Mouse (Mus musculus) heart, adult 9 months (tissue): ENCODE measurements around the gene Arhgap1.

Experiments used
- DNase-seq, 2 experiments: peaks; one replicate each; pipeline ENCODE4 v3.0.0; 2022; ENCODE audit warnings: low spot score in 2 of 2

Gene Arhgap1

GRCm38 (mm10) chr2:91646733-91647132 is 2.9 kb upstream of the Arhgap1 start:
- DNase-seq, result peak in 1 of 2 experiments; percentile 36

- DNase-seq, result no peak
Measured at GRCm38 (mm10) chr2:91649152-91649551, 508 bp upstream of the Arhgap1 start.

GRCm38 (mm10) chr2:91650360-91650995 is 818 bp downstream of the Arhgap1 start:
- DNase-seq, result no peak

- DNase-seq, result no peak
Measured at GRCm38 (mm10) chr2:91651458-91652258, 2.0 kb downstream of the Arhgap1 start.

- no peak for DNase-seq
Measured at GRCm38 (mm10) chr2:91652863-91653262, 3.2 kb downstream of the Arhgap1 start.

- DNase-seq, result no peak
Measured at GRCm38 (mm10) chr2:91655388-91655787, 5.7 kb downstream of the Arhgap1 start.

GRCm38 (mm10) chr2:91655827-91656226 is 6.2 kb downstream of the Arhgap1 start:
- DNase-seq, result no peak

- no peak for DNase-seq
Measured at GRCm38 (mm10) chr2:91656774-91657173, 7.1 kb downstream of the Arhgap1 start.

GRCm38 (mm10) chr2:91659657-91660056 is 10.0 kb downstream of the Arhgap1 start:
- DNase-seq, result no peak

- DNase-seq, result no peak
Measured at GRCm38 (mm10) chr2:91660981-91661380, 11.3 kb downstream of the Arhgap1 start.

- no peak for DNase-seq
Measured at GRCm38 (mm10) chr2:91664780-91665179, 15.1 kb downstream of the Arhgap1 start.

- DNase-seq, result no peak
Measured at GRCm38 (mm10) chr2:91666386-91666910, 16.8 kb downstream of the Arhgap1 start.

GRCm38 (mm10) chr2:91667747-91668146 is 18.1 kb downstream of the Arhgap1 start:
- DNase-seq, result no peak

GRCm38 (mm10) chr2:91669326-91669725 is 19.7 kb downstream of the Arhgap1 start:
- DNase-seq, result no peak

GRCm38 (mm10) chr2:91670038-91670437 is 20.4 kb downstream of the Arhgap1 start:
- DNase-seq, result no peak

GRCm38 (mm10) chr2:91673587-91673986 is 23.9 kb downstream of the Arhgap1 start:
- DNase-seq, result peak in 1 of 2 experiments; percentile 23

- no peak for DNase-seq
Measured at GRCm38 (mm10) chr2:91674895-91675294, 25.2 kb downstream of the Arhgap1 start.

GRCm38 (mm10) chr2:91676420-91676819 is 26.8 kb downstream of the Arhgap1 start:
- no peak for DNase-seq

- DNase-seq, result no peak
Measured at GRCm38 (mm10) chr2:91676961-91677360, 27.3 kb downstream of the Arhgap1 start.

- DNase-seq, result peak in 1 of 2 experiments; percentile 28
Measured at GRCm38 (mm10) chr2:91682850-91683249, 33.2 kb downstream of the Arhgap1 start.

- DNase-seq, result no peak
Measured at GRCm38 (mm10) chr2:91683919-91684318, 34.3 kb downstream of the Arhgap1 start.

- DNase-seq, result peak; percentile 67 to 73
Measured at GRCm38 (mm10) chr2:91689452-91689851, 39.8 kb downstream of the Arhgap1 start.
